Mouse (Mus musculus) hindbrain, embryonic 16.5 days (tissue): ENCODE measurements around the gene Dbi. TPM values are rescaled to one million over a fixed set of nuclear protein-coding genes. Genes with fewer than 3 reads are reported as not detected.

Experiments used
- ATAC-seq: fragments of 200-750 bp; cut with Nextera tagmentation; 2 replicates; pipeline ENCODE4 v1.8.0; 2017; ENCODE audit warnings: moderate TSS enrichment, moderate library complexity
- H3K27ac ChIP-seq: fragments of 300-500 bp; sonication (generic); 2 replicates; pipeline ENCODE4 v1.5.1; 2014; ENCODE audit warnings: low read depth, mild to moderate bottlenecking, control low read depth, low read length, moderate library complexity
- H3K27me3 ChIP-seq: fragments of 300-500 bp; sonication (generic); replicated peaks from 2 replicates; pipeline ENCODE4 v1.6.1; 2014; ENCODE audit warnings: low read length; ENCODE audit not compliant: control insufficient read depth, insufficient read depth
- H3K36me3 ChIP-seq: fragments of 300-500 bp; sonication (generic); 2 replicates; pipeline ENCODE4 v1.6.1; 2014; ENCODE audit warnings: mild to moderate bottlenecking, low read length, moderate library complexity, mixed read lengths; ENCODE audit not compliant: control insufficient read depth, insufficient read depth
- H3K4me1 ChIP-seq: fragments of 300-500 bp; sonication (generic); 2 replicates; pipeline ENCODE4 v1.6.1; 2014; ENCODE audit warnings: low read depth, low read length; ENCODE audit not compliant: control insufficient read depth, insufficient read depth
- H3K4me2 ChIP-seq: fragments of 300-500 bp; sonication (generic); 2 replicates; pipeline ENCODE4 v1.6.1; 2014; ENCODE audit warnings: mild to moderate bottlenecking, low read length, control low read depth, moderate library complexity
- H3K4me3 ChIP-seq: fragments of 300-500 bp; sonication (generic); 2 replicates; pipeline ENCODE4 v1.5.1; 2014; ENCODE audit warnings: mild to moderate bottlenecking, low read length, control low read depth, moderate library complexity
- H3K9ac ChIP-seq: fragments of 300-500 bp; sonication (generic); 2 replicates; pipeline ENCODE4 v1.6.1; 2014; ENCODE audit warnings: low read depth, mild to moderate bottlenecking, control low read depth, low read length, moderate library complexity
- H3K9me3 ChIP-seq: fragments of 300-500 bp; sonication (generic); 2 replicates; pipeline ENCODE4 v1.6.1; 2014; ENCODE audit warnings: mild to moderate bottlenecking, low read length, moderate library complexity; ENCODE audit not compliant: control insufficient read depth
- WGBS: fragments of 180-500 bp; shearing (Covaris S2); extraction: QIAGEN DNeasy Blood & Tissue Kit; methylation state at CpG from one replicate; pipeline ENCODE4 v1.1.7; 2014; 5-methylcytosine and 5-hydroxymethylcytosine counted together
- polyA plus RNA-seq: library from polyadenylated mRNA; unstranded; fragments of >200 nt; fragmentation: Nextera tagmentation; extraction: Ambion mirVana; gene quantifications from 2 replicates; pipeline ENCODE4 v1.2.1, GENCODE M21; 2015

The Dbi gene
- polyA plus RNA-seq, 1 experiment from 2014 or later, result 1,756 TPM

GRCm38 (mm10) chr1:120066625-120067024 lies 54.3 kb downstream of the Dbi start:
- H3K36me3 ChIP-seq, result no peaks in the 10 kb centered on the region
- no peak for ATAC-seq
- no peaks in the 10 kb centered on the region for H3K9me3 ChIP-seq
- no peaks in the 10 kb centered on the region for H3K4me1 ChIP-seq
- no peak overlapping the region for H3K4me3 ChIP-seq
- 85% methylated on average over 3 of the region's 3 CpGs for WGBS
- no peak overlapping the region for H3K4me2 ChIP-seq
- no peak overlapping the region for H3K27ac ChIP-seq
- peaks cover under 1% of the 10 kb centered on the region; the same call in 1 of the 2 replicates for H3K27me3 ChIP-seq
- H3K9ac ChIP-seq, result no peak overlapping the region

- ATAC-seq, result no peak
- 82% methylated on average over 8 of the region's 8 CpGs for WGBS
- no peak overlapping the region for H3K4me3 ChIP-seq
- H3K4me1 ChIP-seq, result no peaks in the 10 kb centered on the region
- H3K27ac ChIP-seq, result no peak overlapping the region
- no peak overlapping the region for H3K9ac ChIP-seq
- H3K4me2 ChIP-seq, result no peak overlapping the region
- no peaks in the 10 kb centered on the region for H3K36me3 ChIP-seq
- no peaks in the 10 kb centered on the region for H3K9me3 ChIP-seq
- no peaks in the 10 kb centered on the region for H3K27me3 ChIP-seq
Observed at GRCm38 (mm10) chr1:120066159-120066558, 54.7 kb downstream of the Dbi start.

GRCm38 (mm10) chr1:120064036-120064682 lies 56.7 kb downstream of the Dbi start:
- no peaks in the 10 kb centered on the region for H3K9me3 ChIP-seq
- H3K4me1 ChIP-seq, result no peaks in the 10 kb centered on the region
- no peak overlapping the region for H3K27ac ChIP-seq
- H3K27me3 ChIP-seq, result no peaks in the 10 kb centered on the region
- no peak overlapping the region for H3K4me3 ChIP-seq
- no peak overlapping the region for H3K9ac ChIP-seq
- H3K36me3 ChIP-seq, result no peaks in the 10 kb centered on the region
- H3K4me2 ChIP-seq, result no peak overlapping the region
- no peak for ATAC-seq
- WGBS, result 95% methylated on average over 11 of the region's 11 CpGs

Other genes with a start within 250 kb of the Dbi start
- gene Tmem177, start 207.9 kb downstream of the Dbi start, polyA plus RNA-seq, result 6.6 and 8.3 TPM in 2 replicates
- gene Cfap221, start 123.8 kb downstream of the Dbi start, polyA plus RNA-seq, result 0.29 and 0.34 TPM in 2 replicates
- 0.76 and 0.92 TPM in 2 replicates for gene Sctr, start 114.2 kb downstream of the Dbi start, polyA plus RNA-seq
- gene Tmem37, start 47.0 kb downstream of the Dbi start, polyA plus RNA-seq, result 7.7 and 10.1 TPM in 2 replicates
- gene 3110009E18Rik, start 109 bp upstream of the Dbi start, polyA plus RNA-seq, result 9.3 and 13.3 TPM in 2 replicates
- gene Steap3, start 151.6 kb upstream of the Dbi start, polyA plus RNA-seq, result 4.9 and 5.1 TPM in 2 replicates
- gene C1ql2, start 219.5 kb upstream of the Dbi start, polyA plus RNA-seq, result 5.4 and 5.8 TPM in 2 replicates